Mouse (Mus musculus) telencephalon, adult 2 months (tissue): ENCODE results near the gene Spred3.
"Not testable (repeated sequence)": the region's sequence is repeated elsewhere in the genome, so short reads cannot be mapped to it uniquely, and the experiment has no call there.

ENCODE experiments used
- DNase-seq: peaks from one replicate; pipeline ENCODE4 v3.0.0-alpha.2; 2011; ENCODE audit warnings: low read depth, low spot score

Spred3 gene

GRCm38 (mm10) chr7:29170066-29170754, at the start of gene Spred3, which contains the start of gene Ggn:
Spred3 (minus strand) TSS chr7:29170411.
Ggn (plus strand) TSS chr7:29170210.
- DNase-seq = no peak

- DNase-seq = no peak
These were observed 44.6 kb upstream of the Spred3 start for GRCm38 (mm10) chr7:29214846-29215245.

- DNase-seq = no peak
These were observed 44.0 kb upstream of the Spred3 start for GRCm38 (mm10) chr7:29214236-29214635.

DNA sequence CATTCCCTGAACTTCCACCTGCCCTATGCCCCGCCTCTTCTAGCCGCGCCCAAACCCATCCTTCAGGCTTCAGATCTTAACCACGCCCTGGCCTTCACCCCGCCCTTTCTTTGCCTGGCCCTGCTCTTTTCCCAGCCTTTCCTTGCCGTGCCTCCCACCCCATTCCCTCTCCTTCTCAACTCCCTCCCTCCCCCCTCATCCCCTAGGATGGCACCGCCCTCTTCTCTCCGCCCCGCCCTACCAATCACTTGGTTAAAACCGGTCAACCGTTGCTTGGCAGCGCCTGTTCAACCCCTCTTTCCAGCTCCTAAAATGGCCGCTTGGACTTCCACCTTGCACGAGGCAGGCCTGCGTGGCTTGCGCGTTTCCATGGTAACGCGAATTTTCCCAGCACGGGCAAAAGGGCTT, 43.5 kb upstream of the Spred3 start, which contains the start of gene Catsperg1:
Gene Catsperg1, minus strand, starts transcription at position 361 of the 408 bp plus-strand sequence.
- DNase-seq = no peak

GRCm38 (mm10) chr7:29212775-29213560, 42.8 kb upstream of the Spred3 start:
- not testable (repeated sequence) for DNase-seq

- DNase-seq = no peak
These were observed 42.1 kb upstream of the Spred3 start for GRCm38 (mm10) chr7:29212199-29212765.

GRCm38 (mm10) chr7:29211415-29212198, 41.4 kb upstream of the Spred3 start:
- DNase-seq = no peak

DNA sequence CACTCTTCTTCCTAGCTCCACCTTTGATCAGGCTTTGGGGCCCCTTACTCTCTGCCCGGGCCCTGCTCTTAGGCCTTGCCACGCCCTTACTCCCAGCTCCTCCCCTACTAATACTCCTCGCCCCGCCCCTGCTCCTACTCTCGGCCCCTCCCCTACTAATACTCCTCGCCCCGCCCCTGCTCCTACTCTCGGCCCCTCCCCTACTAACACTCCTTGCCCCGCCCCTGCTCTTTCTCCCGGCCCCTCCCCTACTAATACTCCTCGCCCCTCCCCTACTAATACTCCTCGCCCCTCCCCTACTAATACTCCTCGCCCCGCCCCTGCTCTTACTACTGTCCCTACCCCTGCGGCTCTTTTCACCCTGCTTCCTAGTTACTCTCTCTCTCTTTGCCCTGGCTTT, 40.8 kb upstream of the Spred3 start:
- not testable (repeated sequence) for DNase-seq

GRCm38 (mm10) chr7:29202577-29202976, 32.4 kb upstream of the Spred3 start:
- DNase-seq = no peak

GRCm38 (mm10) chr7:29194230-29194629, 24.0 kb upstream of the Spred3 start:
- not testable (repeated sequence) for DNase-seq

- not testable (repeated sequence) for DNase-seq
These were observed 11.1 kb upstream of the Spred3 start for GRCm38 (mm10) chr7:29181323-29181722.

- no peak for DNase-seq
These were observed 10.6 kb upstream of the Spred3 start for GRCm38 (mm10) chr7:29180854-29181236.

DNA sequence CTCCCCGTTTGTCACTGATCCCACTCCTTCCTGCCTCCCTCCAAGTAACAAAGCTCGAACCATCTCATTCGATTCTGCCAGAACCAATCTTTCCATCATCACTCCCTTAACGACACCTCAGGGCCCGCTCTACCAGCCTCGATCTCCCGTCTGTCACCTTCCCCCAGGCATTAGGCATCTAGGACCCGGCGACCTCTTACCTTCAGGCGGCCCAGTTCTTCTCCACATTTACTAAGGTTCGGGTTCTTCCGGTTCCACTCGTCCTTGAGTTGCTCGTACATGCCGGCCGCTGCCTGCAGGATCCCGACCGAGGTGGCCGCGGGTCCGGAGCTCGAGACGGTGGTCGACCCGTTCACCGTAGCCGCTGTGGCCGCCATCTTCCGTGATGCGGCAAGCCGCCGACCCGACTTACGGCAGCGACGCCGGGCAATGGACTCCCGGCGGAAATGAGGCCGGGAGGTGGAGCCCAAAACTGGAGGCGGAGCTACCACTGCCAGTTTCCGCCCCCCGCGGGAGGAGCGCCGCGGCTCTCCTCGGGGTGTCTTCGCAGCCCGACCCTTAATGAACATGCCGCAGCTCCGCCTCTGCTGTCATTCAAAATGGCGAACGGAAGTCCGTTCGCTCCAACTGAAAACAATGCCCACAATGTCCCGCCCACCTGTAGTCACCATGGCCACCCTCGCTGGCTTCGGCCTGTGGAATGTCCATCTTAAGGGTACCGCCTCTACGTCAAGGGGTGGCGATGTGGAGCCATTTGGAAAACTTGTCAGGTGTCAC, 10.1 kb upstream of the Spred3 start, which contains the start of gene Psmd8:
Gene Psmd8, minus strand, starts transcription at position 625 of the 777 bp plus-strand sequence.
- DNase-seq = peak; percentile 97

- DNase-seq = no peak
These were observed 9.1 kb upstream of the Spred3 start for GRCm38 (mm10) chr7:29179323-29179722.

GRCm38 (mm10) chr7:29178106-29178505, 7.9 kb upstream of the Spred3 start:
- DNase-seq = no peak

- DNase-seq = no peak
These were observed 2.3 kb upstream of the Spred3 start for GRCm38 (mm10) chr7:29172390-29173016.

DNA sequence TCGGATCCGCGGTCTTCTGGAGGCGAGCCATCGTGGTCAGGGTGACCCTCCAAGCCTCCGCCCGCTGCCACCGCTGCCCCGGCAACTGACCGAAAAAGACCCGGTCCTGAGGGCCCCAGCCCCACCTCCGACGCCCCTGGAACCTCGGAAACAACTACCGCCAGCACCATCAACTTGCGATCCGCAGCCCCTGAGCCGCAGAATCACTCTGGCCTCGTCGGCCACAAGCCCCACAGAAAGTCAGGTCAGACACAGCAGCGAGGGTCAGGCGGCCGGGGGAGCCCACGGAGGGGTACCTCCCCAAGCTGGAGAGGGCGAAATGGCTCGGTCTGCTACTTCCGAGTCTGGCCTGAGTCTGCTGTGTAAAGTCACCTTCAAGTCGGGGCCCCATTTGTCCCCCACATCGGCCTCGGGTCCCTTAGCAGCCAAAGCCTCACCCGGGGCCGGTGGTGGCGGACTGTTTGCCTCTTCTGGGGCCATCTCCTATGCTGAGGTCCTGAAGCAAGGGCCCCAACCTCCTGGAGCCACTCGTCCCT, 1.4 kb upstream of the Spred3 start:
- no peak for DNase-seq

DNA sequence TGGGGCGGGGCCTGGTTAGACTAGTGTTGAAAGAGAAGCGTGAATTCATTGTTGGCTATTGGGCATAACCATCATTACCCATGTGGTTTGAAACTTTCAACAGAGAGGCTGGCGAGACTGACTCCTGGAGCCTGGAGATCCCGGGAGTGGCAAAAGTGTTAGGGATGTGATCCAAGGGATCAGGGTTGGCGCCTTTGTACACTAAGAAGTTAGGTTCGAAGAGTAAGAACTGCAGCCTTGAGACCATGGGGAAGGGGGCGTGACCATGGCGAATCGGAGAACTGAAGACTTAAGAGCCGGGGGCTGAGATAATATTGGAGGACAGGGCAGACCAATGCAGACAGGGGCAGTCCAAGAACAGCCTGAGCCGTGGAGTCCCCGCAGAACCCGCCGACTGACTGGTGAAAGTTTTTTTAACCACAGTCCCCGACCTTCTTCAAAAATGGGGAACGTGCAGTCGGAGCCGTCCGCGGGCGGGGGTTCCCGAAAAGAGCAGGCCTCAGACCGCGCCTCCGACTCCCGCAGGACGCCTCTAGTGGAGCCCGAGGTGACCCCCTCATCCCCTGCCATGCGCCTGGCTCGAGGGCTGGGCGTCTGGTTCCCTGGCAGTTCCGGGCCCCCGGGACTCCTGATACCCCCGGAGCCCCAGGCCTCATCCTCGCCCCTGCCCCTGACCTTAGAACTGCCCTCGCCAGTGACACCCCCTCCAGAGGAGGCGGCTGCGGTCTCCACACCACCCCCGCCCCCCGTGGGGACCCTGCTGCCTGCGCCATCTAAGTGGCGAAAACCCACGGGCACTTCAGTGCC, 747 bp upstream of the Spred3 start:
- DNase-seq = no peak
